Mouse (Mus musculus): ENCODE results near the gene Alox5. TPM values are rescaled to one million over a fixed set of nuclear protein-coding genes. Genes with fewer than 3 reads are reported as not detected.

Gene Alox5
- polyA plus RNA-seq, 1 experiment: not detected

- Histone ChIP-seq H3K4me1 (ENCODE audit: control insufficient read depth, insufficient read depth, low read length) (peaks cover 6% of the 10 kb centered on the region; the same call in 1 of the 2 replicates), H3K4me3 (ENCODE audit: insufficient read depth, low read depth, low read length) (no peak overlapping the region), H3K27ac (ENCODE audit: insufficient read depth, low read depth, low read length) (no peak overlapping the region)
- 62% methylated on average over 4 of the region's 4 CpGs for WGBS
- TF ChIP-seq POLR2A (IDR thresholded peaks at IDR 0.05; ENCODE audit: insufficient read depth, low read depth, low read length) (no peak), CTCF (IDR thresholded peaks at IDR 0.05; ENCODE audit: insufficient read depth, low read depth, low read length) (no peak)
Observed at GRCm38 (mm10) chr6:116458728-116459127, 2.2 kb downstream of the Alox5 start.

GRCm38 (mm10) chr6:116456482-116456881 lies 4.5 kb downstream of the Alox5 start:
- Histone ChIP-seq H3K27ac (ENCODE audit: insufficient read depth, low read depth, low read length) (no peak overlapping the region), H3K4me1 (ENCODE audit: control insufficient read depth, insufficient read depth, low read length) (peaks cover 6% of the 10 kb centered on the region; the same call in 1 of the 2 replicates), H3K4me3 (ENCODE audit: insufficient read depth, low read depth, low read length) (no peak overlapping the region)
- WGBS: 94% methylated on average over 1 of the region's 1 CpGs
- no peak for TF ChIP-seq CTCF (IDR thresholded peaks at IDR 0.05; ENCODE audit: insufficient read depth, low read depth, low read length)
- no peak for TF ChIP-seq POLR2A (IDR thresholded peaks at IDR 0.05; ENCODE audit: insufficient read depth, low read depth, low read length)

- Histone ChIP-seq H3K27ac (ENCODE audit: insufficient read depth, low read depth, low read length) (no peak overlapping the region), H3K4me3 (ENCODE audit: insufficient read depth, low read depth, low read length) (no peak overlapping the region), H3K4me1 (ENCODE audit: control insufficient read depth, insufficient read depth, low read length) (peaks cover 3% of the 10 kb centered on the region; the same call in 1 of the 2 replicates)
- TF ChIP-seq POLR2A (IDR thresholded peaks at IDR 0.05; ENCODE audit: insufficient read depth, low read depth, low read length) (no peak), CTCF (IDR thresholded peaks at IDR 0.05; ENCODE audit: insufficient read depth, low read depth, low read length) (no peak)
- 83% methylated on average over 4 of the region's 4 CpGs for WGBS
Observed at GRCm38 (mm10) chr6:116455781-116456180, 5.2 kb downstream of the Alox5 start.

DNA sequence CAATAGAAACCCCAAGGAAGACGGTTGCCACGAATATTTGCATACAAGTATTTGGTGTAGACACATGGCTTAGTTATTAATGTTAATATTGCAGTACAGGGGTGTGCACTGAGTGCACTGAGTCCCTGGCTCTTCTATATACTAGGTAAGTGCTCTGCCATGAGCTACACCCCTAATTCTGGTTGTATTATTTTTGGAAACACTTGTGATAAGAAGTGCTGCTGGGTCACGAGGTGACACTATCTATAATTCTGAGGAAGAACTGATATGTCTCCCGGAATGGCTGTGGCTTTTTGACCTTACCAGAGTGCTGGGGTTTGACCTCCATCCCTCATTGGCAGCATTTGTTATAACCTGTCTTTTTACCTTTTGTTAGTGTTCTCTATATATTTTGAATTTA lies 20.1 kb downstream of the Alox5 start:
- WGBS: 84% methylated on average over 4 of the region's 4 CpGs

DNA sequence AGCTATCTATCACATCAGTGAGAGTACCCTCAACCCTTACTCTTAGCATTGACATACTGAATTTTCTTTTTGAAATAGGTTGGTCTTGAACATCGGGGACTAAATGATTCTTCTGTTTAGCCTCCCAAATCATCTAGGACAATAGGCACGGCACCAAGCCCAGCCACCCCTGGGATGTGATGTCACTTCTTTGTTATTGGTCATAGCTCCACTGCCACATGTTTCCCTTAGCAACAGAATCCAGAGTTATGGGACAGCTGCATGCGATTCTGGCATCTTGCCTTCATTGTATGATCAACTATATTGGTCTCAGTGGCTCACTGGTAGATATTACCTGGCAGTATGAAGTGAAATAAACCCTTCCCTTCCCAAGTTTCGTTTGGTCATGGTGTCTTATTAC lies 20.5 kb downstream of the Alox5 start:
- Histone ChIP-seq H3K4me1 (ENCODE audit: control insufficient read depth, insufficient read depth, low read length) (no peaks in the 10 kb centered on the region), H3K27ac (ENCODE audit: insufficient read depth, low read depth, low read length) (no peak overlapping the region), H3K4me3 (ENCODE audit: insufficient read depth, low read depth, low read length) (no peak overlapping the region)
- WGBS: 79% methylated on average over 4 of the region's 4 CpGs
- TF ChIP-seq POLR2A (IDR thresholded peaks at IDR 0.05; ENCODE audit: insufficient read depth, low read depth, low read length): no peak
- no peak for TF ChIP-seq CTCF (IDR thresholded peaks at IDR 0.05; ENCODE audit: insufficient read depth, low read depth, low read length)

More for the DNA sequence above, 20.1 kb downstream of the Alox5 start:
- Histone ChIP-seq H3K4me3 (ENCODE audit: insufficient read depth, low read depth, low read length) (no peak overlapping the region), H3K4me1 (ENCODE audit: control insufficient read depth, insufficient read depth, low read length) (no peaks in the 10 kb centered on the region), H3K27ac (ENCODE audit: insufficient read depth, low read depth, low read length) (no peak overlapping the region)
- TF ChIP-seq CTCF (IDR thresholded peaks at IDR 0.05; ENCODE audit: insufficient read depth, low read depth, low read length) (no peak), POLR2A (IDR thresholded peaks at IDR 0.05; ENCODE audit: insufficient read depth, low read depth, low read length) (no peak)

GRCm38 (mm10) chr6:116439531-116439930 lies 21.4 kb downstream of the Alox5 start:
- H3K4me3 ChIP-seq (ENCODE audit: insufficient read depth, low read depth, low read length): no peak overlapping the region
- WGBS: 88% methylated on average over 6 of the region's 6 CpGs
- no peaks in the 10 kb centered on the region for H3K4me1 ChIP-seq (ENCODE audit: control insufficient read depth, insufficient read depth, low read length)
- no peak for TF ChIP-seq POLR2A (IDR thresholded peaks at IDR 0.05; ENCODE audit: insufficient read depth, low read depth, low read length)
- no peak for TF ChIP-seq CTCF (IDR thresholded peaks at IDR 0.05; ENCODE audit: insufficient read depth, low read depth, low read length)
- H3K27ac ChIP-seq (ENCODE audit: insufficient read depth, low read depth, low read length): no peak overlapping the region

DNA sequence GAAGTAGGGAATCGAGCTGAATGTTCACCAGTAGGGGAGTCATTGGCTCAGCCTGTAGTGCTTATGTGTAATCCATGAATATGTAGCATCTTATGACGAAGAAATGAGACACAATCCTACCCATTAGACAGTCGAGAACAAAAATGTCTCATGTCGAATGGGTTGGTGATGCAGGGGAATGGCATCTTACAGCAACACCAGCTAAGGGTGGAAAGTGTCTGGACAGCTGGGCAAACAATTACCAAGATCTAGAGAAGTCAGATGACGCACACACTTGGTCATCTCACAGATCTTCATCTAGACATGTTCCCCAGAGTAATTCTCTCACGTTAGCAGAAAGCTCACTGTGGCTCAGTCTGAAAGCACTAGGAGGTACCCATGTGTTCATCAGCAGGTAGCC lies 22.1 kb downstream of the Alox5 start:
- WGBS: 84% methylated on average over 6 of the region's 6 CpGs
- H3K4me1 ChIP-seq (ENCODE audit: control insufficient read depth, insufficient read depth, low read length): no peaks in the 10 kb centered on the region
- H3K27ac ChIP-seq (ENCODE audit: insufficient read depth, low read depth, low read length): no peak overlapping the region
- TF ChIP-seq POLR2A (IDR thresholded peaks at IDR 0.05; ENCODE audit: insufficient read depth, low read depth, low read length) (no peak), CTCF (IDR thresholded peaks at IDR 0.05; ENCODE audit: insufficient read depth, low read depth, low read length) (no peak)
- H3K4me3 ChIP-seq (ENCODE audit: insufficient read depth, low read depth, low read length): no peak overlapping the region

DNA sequence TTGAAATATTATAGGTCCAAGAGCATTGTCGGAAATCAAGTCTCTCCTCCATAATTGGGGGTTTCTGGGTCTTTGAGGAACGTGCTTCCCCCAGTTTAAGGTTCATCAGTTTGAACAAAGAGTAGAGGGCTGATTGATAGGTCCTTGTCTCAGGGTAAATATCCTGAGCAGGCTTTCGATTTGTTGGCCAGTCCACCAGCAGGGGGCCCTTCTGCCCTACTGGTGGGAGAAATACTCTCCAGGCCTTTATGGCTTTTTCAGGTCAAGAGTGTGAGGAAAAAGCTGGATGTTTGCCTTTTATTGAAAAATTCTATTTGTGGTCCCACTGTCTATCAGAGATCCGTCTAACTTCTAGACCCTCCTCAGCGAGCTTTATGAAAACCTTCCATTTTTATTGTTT lies 32.7 kb downstream of the Alox5 start:
- Histone ChIP-seq H3K4me1 (ENCODE audit: control insufficient read depth, insufficient read depth, low read length) (no peaks in the 10 kb centered on the region), H3K27ac (ENCODE audit: insufficient read depth, low read depth, low read length) (no peak overlapping the region), H3K4me3 (ENCODE audit: insufficient read depth, low read depth, low read length) (no peak overlapping the region)
- TF ChIP-seq CTCF (IDR thresholded peaks at IDR 0.05; ENCODE audit: insufficient read depth, low read depth, low read length) (no peak), POLR2A (IDR thresholded peaks at IDR 0.05; ENCODE audit: insufficient read depth, low read depth, low read length) (no peak)
- WGBS: 70% methylated on average over 5 of the region's 5 CpGs

GRCm38 (mm10) chr6:116427552-116427951 lies 33.4 kb downstream of the Alox5 start:
- 93% methylated on average over 3 of the region's 3 CpGs for WGBS
- H3K4me1 ChIP-seq (ENCODE audit: control insufficient read depth, insufficient read depth, low read length): no peaks in the 10 kb centered on the region
- H3K27ac ChIP-seq (ENCODE audit: insufficient read depth, low read depth, low read length): no peak overlapping the region
- H3K4me3 ChIP-seq (ENCODE audit: insufficient read depth, low read depth, low read length): no peak overlapping the region
- no peak for TF ChIP-seq POLR2A (IDR thresholded peaks at IDR 0.05; ENCODE audit: insufficient read depth, low read depth, low read length)
- no peak for TF ChIP-seq CTCF (IDR thresholded peaks at IDR 0.05; ENCODE audit: insufficient read depth, low read depth, low read length)

DNA sequence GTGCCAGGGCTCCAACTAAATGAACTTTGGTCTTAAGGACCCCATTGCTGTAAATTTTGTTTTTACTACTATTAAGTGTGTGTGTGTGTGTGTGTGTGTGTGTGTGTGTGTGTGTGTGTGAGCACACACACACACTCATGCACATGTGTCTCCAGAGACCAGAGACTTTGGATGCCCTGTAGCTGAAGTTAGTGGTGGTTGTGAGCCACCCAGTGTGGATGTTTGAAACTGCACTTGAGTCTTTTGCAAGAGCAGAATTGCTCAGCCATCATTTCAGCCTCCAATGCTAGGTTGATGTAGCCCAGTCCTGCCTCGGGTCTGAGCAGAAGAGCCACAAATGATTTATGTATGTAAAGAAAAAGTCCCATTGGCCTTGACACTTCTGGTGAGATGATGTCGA lies 37.3 kb downstream of the Alox5 start:
- Histone ChIP-seq H3K4me1 (ENCODE audit: control insufficient read depth, insufficient read depth, low read length) (peaks cover 6% of the 10 kb centered on the region; the same call in 1 of the 2 replicates), H3K4me3 (ENCODE audit: insufficient read depth, low read depth, low read length) (no peak overlapping the region), H3K27ac (ENCODE audit: insufficient read depth, low read depth, low read length) (no peak overlapping the region)
- WGBS: 51% methylated on average over 2 of the region's 2 CpGs
- no peak for TF ChIP-seq POLR2A (IDR thresholded peaks at IDR 0.05; ENCODE audit: insufficient read depth, low read depth, low read length)
- TF ChIP-seq CTCF (IDR thresholded peaks at IDR 0.05; ENCODE audit: insufficient read depth, low read depth, low read length): no peak
